Comparison of ENCODE assay signal across 14 mouse cellular contexts in genomic region chr7:6663430-6663829, GRCm38 (mm10). TPM values are rescaled to one million over a fixed set of nuclear protein-coding genes. Genes with fewer than 3 reads are reported as not detected.
"Had no signal": no experiment of that assay in that cellular context is flagged by ENCODE, and none has a peak within 500 bp of the region (broad histone marks: within the 10 kb centered on the region; RNA-seq: fewer than 3 reads in every experiment).

No protein-coding gene starts in this region.

- H3K4me3 ChIP-seq: intestine, embryonic 15.5 days; limb, embryonic 12.5 days; liver, embryonic 15.5 days; myocyte; neural tube, embryonic 15.5 days had no signal

- H3K27ac ChIP-seq: intestine, embryonic 15.5 days; limb, embryonic 12.5 days; liver, embryonic 15.5 days; neural tube, embryonic 15.5 days; stomach, postnatal 0 days had no signal

- DNase-seq: kidney, adult 8-10 months; kidney, postnatal 25 days; lung, adult 2 months; lung, postnatal 36 days; midbrain, embryonic 14.5 days; thymus, adult 2 months; thymus, postnatal 36 days had no signal

RNA-seq across cellular contexts. Expression of gene Zim1, which starts 32.8 kb away (rescaled TPM):
- total RNA-seq: megakaryocyte progenitor cell, adult 5-6 weeks had no signal
